Mouse (Mus musculus) olfactory bulb, adult 2 months (tissue): ENCODE measurements around the gene Six1.

ENCODE experiments used
- CTCF ChIP-seq: fragments of 200-500 bp; IDR thresholded peaks from 2 replicates; pipeline ENCODE4 v1.5.1; 2012; ENCODE audit warnings: low read depth, mild to moderate bottlenecking, low read length, moderate library complexity; ENCODE audit not compliant: insufficient read depth
- POLR2A ChIP-seq: fragments of 200-500 bp; IDR thresholded peaks from 2 replicates; pipeline ENCODE4 v1.6.1; 2012; ENCODE audit warnings: mild to moderate bottlenecking, low read depth, low read length, moderate library complexity; ENCODE audit not compliant: insufficient read depth

DNA sequence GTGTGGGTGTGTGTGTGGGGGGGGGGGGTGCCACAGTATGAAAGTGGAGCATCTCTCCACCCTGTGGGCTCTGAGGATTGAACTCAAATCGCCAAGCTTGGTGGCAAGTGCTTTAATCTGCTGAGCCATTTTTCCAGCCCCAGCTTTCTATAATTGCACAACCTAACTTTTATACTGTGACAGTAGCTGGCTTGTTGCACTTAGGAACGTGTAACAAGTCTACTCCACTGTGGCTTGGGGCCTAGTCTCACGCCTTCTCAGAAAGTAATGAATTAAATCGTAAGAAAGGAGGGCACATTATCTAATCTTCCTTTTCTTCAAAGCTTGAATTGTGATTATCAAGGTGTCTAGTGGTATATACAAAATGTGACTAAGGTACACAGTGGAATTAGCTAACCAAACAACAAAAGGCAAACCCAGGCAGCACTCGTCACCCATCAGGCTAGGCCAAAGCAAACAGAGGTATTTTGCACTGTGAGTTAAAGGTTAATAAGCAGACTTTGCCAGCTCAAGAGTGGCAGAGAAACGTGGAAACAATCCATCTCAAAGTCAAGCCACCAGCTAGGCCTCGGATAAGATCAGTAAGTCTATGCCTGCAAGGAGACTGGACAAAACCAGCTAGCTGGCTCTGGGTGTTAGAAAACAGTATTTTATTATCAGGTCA, 37.1 kb upstream of the Six1 start:
- TF ChIP-seq POLR2A (no peak), CTCF (no peak)
